Mouse (Mus musculus): ENCODE measurements around the gene Ttc34.
A peak's percentile ranks its signal among the peaks of the same experiment; 100 is the strongest.

Gene Ttc34

GRCm38 (mm10) chr4:154837170-154837569, at the start of gene Ttc34:
TSS of gene Ttc34 (plus strand) at chr4:154837459.
- DNase-seq (ENCODE audit: low read depth, low spot score): no peak

DNA sequence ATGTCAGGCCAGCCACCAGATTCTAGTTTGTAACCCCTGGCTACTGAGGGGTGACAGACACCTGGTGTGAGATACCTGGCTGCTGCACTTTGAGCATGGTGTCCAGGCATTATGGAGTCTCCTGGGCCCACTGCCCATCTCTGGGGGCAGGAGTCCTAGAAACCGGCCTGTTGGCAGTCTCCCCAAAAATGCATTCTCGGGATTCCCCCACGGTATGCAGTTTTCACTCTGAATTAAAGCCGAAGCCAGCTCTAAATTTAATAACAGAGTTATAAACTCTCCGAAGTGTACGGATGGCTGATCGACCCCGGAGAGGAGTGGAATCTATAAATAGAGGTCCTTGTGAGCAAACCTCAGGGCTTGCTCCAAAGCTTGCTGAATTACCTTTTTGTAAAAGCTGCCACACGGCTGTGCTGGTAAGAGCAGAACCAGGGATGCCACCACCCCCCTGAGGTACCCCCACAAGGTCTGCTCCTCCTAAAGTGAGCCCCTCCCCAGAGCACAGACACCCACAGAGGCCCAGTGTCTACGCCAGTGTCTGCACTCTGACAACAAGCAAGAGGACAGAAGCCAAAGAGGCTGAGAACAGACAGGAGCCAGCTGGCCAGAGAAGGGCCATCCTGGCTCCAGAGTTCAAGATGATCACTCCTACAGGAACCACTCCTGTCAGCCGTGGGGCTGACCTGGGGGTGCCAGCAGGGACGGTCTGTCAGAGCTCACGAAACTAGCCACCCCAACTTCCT, 49.1 kb upstream of the Ttc34 start:
- DNase-seq (ENCODE audit: low read depth, low spot score): peak; percentile 7

- DNase-seq (ENCODE audit: low read depth, low spot score): no peak
Observed at GRCm38 (mm10) chr4:154791894-154792293, 45.4 kb upstream of the Ttc34 start.

- DNase-seq (ENCODE audit: low read depth, low spot score): no peak
Observed at GRCm38 (mm10) chr4:154793499-154793898, 43.8 kb upstream of the Ttc34 start.

DNA sequence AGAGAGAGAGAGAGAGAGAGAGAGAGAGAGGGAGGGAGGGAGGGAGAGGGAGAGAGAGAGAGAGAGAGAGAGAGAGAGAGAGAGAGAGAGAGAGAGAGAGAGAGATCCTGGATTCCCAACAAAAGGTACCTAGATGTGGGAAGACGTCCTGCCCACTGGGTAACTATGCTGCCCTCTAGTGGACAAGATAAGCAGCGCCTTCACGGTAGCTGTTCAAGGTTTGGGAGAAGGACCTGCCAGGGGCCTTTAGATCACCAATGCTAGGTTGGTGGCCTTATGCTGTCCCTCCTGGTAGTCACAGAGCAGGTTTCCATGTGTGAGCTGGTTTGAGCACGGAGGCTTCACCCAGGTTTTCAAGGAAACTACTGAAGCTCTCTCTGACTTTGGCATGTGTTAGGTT, 39.4 kb upstream of the Ttc34 start:
- peak; percentile 19 for DNase-seq (ENCODE audit: low read depth, low spot score)

DNA sequence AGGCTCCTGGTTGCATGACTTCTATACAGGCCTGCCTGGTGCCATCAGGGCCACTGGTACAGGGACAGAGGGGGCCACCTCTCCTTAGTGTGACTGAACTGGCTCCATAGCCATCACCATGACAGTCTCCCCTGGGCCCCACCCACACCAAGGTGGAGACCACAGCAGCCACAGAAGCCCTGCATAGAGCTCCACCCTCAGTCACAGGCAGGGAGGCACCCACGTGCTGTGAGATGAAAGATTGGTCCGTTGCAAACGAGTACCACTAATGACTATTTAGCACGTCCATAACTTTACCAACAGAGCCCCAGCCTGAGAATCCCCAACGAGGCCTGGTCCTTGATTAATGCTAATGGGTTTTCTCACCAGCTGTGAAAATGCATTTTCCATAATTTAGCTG, 36.7 kb upstream of the Ttc34 start:
- DNase-seq (ENCODE audit: low read depth, low spot score): no peak

DNA sequence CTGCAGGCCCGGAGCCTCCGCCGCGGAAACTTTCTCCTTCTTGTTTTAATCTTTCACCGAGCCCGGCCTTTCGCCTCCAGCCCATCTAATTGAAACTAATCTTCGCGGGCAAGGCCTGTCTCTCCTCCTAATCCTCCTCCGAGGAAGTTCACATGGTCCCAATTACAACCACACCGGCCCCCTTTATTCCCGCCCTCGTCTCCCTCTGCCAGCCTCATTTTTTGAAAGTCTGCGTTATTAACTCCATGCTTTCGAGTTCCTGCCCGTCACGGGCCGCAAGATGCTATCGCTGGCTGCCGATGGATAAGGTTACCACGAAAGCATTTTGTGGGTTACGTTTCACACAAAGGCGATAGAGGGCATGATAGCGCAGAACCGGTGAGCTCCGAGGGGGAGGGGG, 35.0 kb upstream of the Ttc34 start:
- no peak for DNase-seq (ENCODE audit: low read depth, low spot score)

DNA sequence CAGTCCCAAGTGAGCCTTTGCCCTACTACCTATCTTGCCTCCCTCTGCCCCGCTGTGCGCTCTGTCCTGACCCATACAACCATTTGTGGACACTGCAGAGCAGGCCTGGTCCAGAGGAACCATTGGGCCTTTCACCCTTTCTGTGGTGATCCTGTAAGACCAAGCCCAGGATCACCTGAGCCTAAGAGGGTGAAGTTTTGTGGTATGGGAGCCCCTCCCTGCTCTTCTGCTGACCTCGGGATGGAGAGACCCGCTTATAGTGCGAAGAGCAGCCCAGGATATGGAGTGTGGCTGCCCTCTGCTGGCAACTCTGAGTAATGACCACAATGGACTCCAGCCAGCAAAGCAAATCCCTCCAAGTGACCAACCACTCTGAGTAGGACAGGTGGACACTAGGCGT, 11.6 kb upstream of the Ttc34 start:
- peak; percentile 43 for DNase-seq (ENCODE audit: low read depth, low spot score)

DNA sequence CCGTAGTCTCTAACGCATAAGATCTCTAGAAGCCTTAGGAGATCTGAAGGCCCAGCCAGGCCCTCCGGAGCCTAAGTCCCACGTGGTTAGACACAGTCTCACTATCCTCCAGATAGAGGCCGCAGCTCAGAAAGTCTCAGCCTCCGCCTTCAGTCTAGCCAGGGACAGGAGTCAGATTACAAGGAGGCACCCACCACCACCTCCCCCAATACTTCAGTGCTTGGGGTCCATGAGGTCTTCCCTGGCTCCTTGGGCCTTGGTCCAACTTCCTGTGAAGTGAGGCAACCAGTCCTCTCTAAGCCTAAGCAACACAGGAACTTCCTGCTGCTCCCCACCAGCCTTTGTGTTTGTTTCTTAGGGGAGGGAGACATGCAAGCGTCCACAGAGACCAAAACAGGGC, 11.0 kb upstream of the Ttc34 start:
- no peak for DNase-seq (ENCODE audit: low read depth, low spot score)

GRCm38 (mm10) chr4:154827181-154827580, 10.1 kb upstream of the Ttc34 start:
- DNase-seq (ENCODE audit: low read depth, low spot score): peak; percentile 36

- no peak for DNase-seq (ENCODE audit: low read depth, low spot score)
Observed at GRCm38 (mm10) chr4:154827861-154828610, 9.2 kb upstream of the Ttc34 start.

DNA sequence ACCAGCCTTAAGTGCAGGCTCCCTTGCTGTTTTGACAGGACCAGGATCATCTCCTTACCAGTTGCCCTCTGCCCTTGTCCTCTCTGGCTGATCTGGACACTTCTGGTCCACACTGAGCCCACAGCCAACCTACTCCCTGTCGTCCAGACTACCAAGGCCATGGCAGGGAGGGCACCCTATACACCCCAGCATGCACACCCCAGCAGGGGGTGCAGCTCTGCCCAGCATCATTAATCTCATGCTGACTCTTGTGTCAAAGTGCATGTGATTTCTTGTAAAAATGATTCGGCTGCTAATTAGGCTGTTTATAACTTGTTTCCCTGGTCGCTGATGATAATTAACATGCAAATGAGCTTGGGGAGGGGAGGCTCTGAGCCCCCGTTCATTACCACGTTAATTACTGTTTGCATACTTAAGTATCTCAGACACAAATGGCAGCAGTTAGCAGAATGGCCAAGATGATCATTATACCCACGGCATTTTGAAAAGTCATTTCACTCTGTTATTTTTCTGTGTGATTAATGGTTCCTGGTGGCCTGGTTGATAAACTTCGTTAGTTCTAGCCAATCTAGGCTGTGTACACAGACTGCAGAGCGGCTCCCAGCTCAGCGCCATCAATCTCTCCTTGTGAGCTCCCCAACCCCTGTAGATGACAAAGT, 5.2 kb upstream of the Ttc34 start:
- no peak for DNase-seq (ENCODE audit: low read depth, low spot score)

GRCm38 (mm10) chr4:154836183-154836915, 910 bp upstream of the Ttc34 start:
- no peak for DNase-seq (ENCODE audit: low read depth, low spot score)

DNA sequence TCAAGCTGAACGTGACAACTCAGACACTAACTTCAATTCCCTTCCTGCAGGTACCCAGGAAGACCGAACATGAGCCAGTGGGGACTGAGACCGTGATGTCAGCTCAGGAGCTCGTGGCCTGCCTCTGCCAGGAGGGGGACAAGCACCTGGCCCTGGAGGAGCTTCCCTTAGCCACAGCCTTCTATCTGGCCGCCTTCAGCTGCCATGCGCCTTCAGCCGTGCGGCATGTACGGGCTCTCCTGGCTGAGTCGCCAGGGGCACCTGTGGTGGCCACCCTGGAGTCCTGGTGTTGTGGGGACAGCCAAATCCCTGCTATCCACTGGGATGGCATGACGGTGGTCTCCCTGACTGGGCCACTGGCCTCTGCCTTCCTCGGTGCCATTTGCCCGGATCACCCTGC, 1.5 kb downstream of the Ttc34 start:
- no peak for DNase-seq (ENCODE audit: low read depth, low spot score)

- DNase-seq (ENCODE audit: low read depth, low spot score): no peak
Observed at GRCm38 (mm10) chr4:154839406-154839805, 2.1 kb downstream of the Ttc34 start.

GRCm38 (mm10) chr4:154852696-154853095, 15.4 kb downstream of the Ttc34 start:
- DNase-seq (ENCODE audit: low read depth, low spot score): no peak

GRCm38 (mm10) chr4:154853881-154854280, 16.6 kb downstream of the Ttc34 start:
- DNase-seq (ENCODE audit: low read depth, low spot score): no peak

DNA sequence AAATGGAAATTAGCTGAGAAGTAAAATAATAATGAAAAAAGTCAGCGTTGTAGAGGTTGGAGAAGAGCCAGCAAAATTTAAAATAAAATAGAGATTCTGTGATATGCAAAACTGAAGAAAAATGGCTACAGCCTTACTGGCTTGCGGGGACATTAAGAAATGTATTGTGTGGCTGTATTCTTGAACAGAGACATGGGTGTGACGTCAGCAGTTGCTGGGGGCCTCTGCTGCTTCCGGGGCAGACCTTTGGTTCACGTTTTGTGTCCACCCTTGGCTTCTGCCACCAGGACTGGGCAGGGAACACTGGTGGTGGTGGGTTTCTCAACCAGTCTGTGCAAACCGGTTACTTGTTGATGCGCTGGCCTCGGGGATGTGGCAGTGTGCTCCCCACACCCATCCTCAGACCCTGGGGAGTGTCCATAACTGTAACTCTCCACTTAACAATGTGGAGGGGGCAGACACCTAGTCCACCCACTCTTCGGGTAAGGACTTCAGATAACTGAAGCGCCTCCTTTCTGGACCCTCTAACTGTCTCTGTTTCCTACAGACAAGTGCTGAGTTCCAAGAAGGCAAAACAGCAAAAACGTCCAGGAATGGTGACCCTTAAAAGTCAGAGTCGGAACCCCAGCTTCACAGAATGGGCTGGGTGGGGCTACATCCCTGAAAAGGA, 17.6 kb downstream of the Ttc34 start:
- DNase-seq (ENCODE audit: low read depth, low spot score): no peak

DNA sequence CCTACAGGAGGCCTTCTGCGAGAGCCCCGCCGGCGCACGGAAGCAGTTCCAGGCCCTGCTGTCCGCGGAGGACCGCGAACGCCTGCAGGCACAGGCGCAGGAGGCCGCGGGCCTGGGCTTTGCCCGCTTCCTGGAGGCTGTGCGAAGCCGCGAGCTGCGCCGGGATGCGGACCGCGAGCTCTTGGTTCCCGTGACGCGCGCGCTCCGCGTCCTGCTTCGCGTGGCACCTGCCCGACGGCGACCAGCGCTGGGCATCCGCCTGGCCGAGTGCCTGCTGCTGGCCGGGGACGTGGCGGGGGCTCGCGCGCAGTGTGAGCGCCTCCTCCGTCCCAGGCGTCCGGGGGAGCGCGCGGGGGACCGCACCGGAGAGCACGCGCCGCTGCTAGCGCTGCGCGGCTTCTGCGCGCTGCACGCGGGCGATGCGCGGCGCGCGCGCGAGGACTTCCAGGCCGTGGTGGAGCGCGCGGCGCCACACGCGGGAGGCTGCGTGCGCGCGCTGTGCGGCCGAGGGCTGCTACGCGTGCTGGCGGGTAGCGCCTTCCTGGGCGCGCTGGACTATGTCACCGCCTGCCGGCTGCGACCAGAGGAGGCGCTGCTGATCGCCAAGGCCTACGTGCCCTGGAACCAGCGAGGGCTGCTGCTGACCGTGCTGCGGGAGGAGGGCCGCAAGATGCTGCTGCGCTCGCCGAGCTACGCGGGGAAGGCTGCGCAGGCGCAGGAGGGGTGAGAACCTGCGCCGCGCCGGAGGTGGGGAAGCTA, 18.6 kb downstream of the Ttc34 start:
- peak; percentile 30 for DNase-seq (ENCODE audit: low read depth, low spot score)

DNA sequence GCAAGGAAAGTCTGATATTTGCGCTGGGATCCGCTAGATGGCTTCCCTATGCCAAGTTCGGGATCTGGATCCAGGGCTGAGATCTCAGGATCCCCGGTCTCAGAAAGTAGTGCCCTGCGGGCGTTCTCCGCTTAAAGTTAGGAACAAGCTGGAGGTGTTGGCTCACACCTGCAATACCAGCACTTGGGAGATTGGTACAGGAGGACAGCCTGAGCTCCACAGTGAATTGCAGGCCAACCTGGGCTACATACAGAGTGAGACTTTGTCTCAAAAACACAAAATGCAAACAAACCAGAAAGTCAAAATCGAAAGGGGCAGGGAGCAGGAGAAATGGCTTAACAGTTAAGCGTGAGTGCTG, 19.2 kb downstream of the Ttc34 start:
- DNase-seq (ENCODE audit: low read depth, low spot score): no peak

DNA sequence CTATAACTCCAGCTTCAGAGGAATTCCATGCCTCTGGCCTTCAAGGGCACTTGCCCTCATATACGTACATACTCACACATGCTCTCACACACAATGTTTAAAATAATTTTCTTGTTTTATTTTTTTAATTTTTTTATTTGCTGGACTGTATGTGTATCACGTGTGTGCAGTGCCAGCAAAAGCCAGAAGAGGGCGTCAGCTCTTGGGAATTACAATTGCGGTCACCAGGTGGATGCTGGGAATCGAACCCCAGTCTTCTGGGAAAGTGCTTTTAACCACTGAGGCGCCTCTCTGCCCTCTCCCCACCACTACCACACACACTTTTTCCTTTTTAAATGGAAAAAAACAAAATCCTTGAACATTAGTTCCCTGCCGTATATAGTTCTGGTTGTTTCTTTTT, 19.6 kb downstream of the Ttc34 start:
- DNase-seq (ENCODE audit: low read depth, low spot score): no peak
